Mouse (Mus musculus) bone marrow, adult 2 months (tissue): ENCODE results near the gene Olfr38. TPM values are rescaled to one million over a fixed set of nuclear protein-coding genes. Genes with fewer than 3 reads are reported as not detected.

Source experiments
- H3K27ac ChIP-seq: fragments of 200-500 bp; 2 replicates; pipeline ENCODE4 v1.5.1; 2012; ENCODE audit warnings: low read depth, mild to moderate bottlenecking, control low read depth, inconsistent platforms, low read length; ENCODE audit not compliant: control insufficient read depth, poor library complexity, insufficient read depth
- H3K4me1 ChIP-seq: fragments of 200-500 bp; 2 replicates; pipeline ENCODE4 v1.6.1; 2011; ENCODE audit warnings: low read length; ENCODE audit not compliant: control insufficient read depth, insufficient read depth
- H3K4me3 ChIP-seq: fragments of 200-500 bp; replicated peaks from 2 replicates; pipeline ENCODE3; 2011; ENCODE audit warnings: mild to moderate bottlenecking, low read depth, low read length, control low read depth; ENCODE audit not compliant: control insufficient read depth
- CTCF ChIP-seq: fragments of 200-500 bp; IDR thresholded peaks from 2 replicates; pipeline ENCODE4 v1.5.1; 2011; ENCODE audit warnings: low read length, control low read depth; ENCODE audit not compliant: control insufficient read depth, insufficient read depth
- POLR2A ChIP-seq: fragments of 200-500 bp; IDR thresholded peaks from 2 replicates; pipeline ENCODE4 v1.6.1; 2011; ENCODE audit warnings: low read depth, mild to moderate bottlenecking, control low read depth, low read length, borderline replicate concordance; ENCODE audit not compliant: control insufficient read depth
- WGBS: fragments of 180-500 bp; shearing (Covaris S2); methylation state at CpG from one replicate; pipeline ENCODE4 v1.1.7; 2018; 5-methylcytosine and 5-hydroxymethylcytosine counted together
- polyA plus RNA-seq: library from polyadenylated mRNA; stranded (reverse); fragments of >200 nt; gene quantifications from 2 replicates; pipeline ENCODE4 v1.2.4, GENCODE M21; 2011; ENCODE audit warnings: low replicate concordance; ENCODE audit not compliant: missing spikeins, insufficient read depth, insufficient read length

The Olfr38 gene
- polyA plus RNA-seq, 1 experiment, result not detected

DNA sequence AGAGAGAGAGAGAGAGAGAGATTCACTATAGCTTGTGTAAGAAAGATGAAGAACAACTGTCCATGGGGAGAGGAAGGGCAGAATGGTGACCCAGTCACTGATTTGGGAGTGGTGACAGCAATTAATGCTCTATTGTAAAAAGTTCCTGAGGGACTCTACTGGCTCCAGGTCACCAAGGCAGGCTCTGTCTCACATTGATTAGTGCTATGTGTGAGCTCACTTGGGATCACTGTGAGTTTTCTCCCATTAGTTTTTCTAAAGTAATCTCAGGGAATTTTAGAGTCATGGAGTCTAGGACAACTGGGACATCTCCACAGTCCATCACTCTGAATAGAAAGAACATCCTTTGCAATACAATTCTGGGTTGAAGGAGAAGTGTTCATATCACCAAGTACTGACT is 28.6 kb downstream of the Olfr38 start, which contains the start of gene Olfr452:
Gene Olfr452, plus strand, starts transcription at position 301 of the 400 bp plus-strand sequence.
- H3K4me3 ChIP-seq, result no peak within 1 kb of the TSS
- TF ChIP-seq POLR2A (no peak), CTCF (no peak)
- H3K27ac ChIP-seq, result no peak within 1 kb of the TSS
- H3K4me1 ChIP-seq, result no peaks in the 10 kb centered on the region

GRCm38 (mm10) chr6:42790247-42790948 is 34.2 kb downstream of the Olfr38 start:
- WGBS, result 50% methylated on average over 4 of the region's 4 CpGs
- TF ChIP-seq CTCF, result no peak
- no peak for TF ChIP-seq POLR2A
- Histone ChIP-seq H3K27ac (no peak overlapping the region), H3K4me1 (no peaks in the 10 kb centered on the region), H3K4me3 (no peak overlapping the region)

DNA sequence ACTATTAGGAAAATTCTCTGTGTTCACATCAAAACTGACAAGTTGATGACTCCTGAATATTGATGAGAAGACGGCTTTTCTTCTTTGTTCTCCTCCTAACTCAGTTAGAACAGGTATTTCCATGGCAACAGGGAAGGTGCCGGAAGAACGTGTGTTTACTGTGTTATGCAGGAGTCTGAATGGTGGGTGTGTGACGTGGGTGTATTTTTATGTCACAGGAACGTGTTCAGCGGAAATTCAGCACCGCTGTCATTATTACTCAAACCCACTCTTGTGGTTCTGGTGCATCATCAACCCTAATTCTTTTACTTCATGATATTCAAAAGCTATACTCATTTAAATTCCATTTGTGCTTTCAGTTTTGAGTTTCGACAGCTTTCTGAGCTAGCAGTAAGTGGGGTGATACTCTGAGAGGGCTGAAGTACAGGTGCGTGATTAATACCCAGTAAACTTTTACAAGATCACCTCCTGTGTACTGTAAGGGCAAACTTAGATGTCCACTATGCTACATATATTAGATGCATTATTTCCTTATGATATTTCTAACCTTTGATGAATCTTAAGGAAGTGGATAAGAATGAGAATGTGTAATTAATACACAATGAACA is 34.8 kb downstream of the Olfr38 start:
- WGBS, result 75% methylated on average over 9 of the region's 9 CpGs
- TF ChIP-seq CTCF, result no peak
- TF ChIP-seq POLR2A, result no peak
- H3K27ac ChIP-seq, result no peak overlapping the region
- H3K4me3 ChIP-seq, result no peak overlapping the region
- H3K4me1 ChIP-seq, result no peaks in the 10 kb centered on the region

GRCm38 (mm10) chr6:42794982-42795381 is 38.8 kb downstream of the Olfr38 start:
- H3K4me3 ChIP-seq, result no peak overlapping the region
- H3K27ac ChIP-seq, result no peak overlapping the region
- no peaks in the 10 kb centered on the region for H3K4me1 ChIP-seq
- TF ChIP-seq POLR2A (no peak), CTCF (no peak)
- 77% methylated on average over 3 of the region's 3 CpGs for WGBS

DNA sequence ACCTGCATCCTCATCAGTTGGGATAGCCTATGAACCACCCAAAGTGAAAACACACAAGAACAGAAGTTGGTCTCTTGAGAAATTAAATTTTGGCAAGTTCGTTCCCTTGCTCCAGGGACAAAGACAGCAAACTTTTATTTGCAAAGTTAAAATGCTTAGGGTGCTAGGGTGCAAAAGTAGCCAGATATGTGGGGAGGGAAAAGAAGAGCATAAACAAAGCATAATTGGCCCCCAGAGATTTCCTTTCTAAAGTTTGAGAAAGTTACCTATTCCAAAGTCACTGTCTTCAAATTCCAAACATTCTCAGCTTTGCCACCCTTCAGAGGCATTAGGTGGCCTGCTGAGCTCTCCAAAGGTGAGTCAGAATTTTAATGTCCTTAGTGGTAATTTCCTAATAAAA is 55.4 kb downstream of the Olfr38 start, which contains the start of gene Olfr450:
Gene Olfr450, plus strand, starts transcription at position 301 of the 400 bp plus-strand sequence.
- Histone ChIP-seq H3K4me1 (no peaks in the 10 kb centered on the region), H3K27ac (no peak within 1 kb of the TSS), H3K4me3 (no peak within 1 kb of the TSS)
- no peak for TF ChIP-seq POLR2A
- TF ChIP-seq CTCF, result no peak
- 76% methylated on average over 1 of the region's 1 CpGs for WGBS

Other genes starting within 250 kb of the Olfr38 start
- gene Olfr455, start 208.8 kb upstream of the Olfr38 start, polyA plus RNA-seq, result not detected in 2 replicates
- not detected in 2 replicates for gene Tcaf3, start 158.7 kb upstream of the Olfr38 start, polyA plus RNA-seq
- 1.00 TPM in 1 of 2 replicates, not detected in the other for gene Tcaf2, start 111.2 kb upstream of the Olfr38 start, polyA plus RNA-seq
- gene Tcaf1, start 46.3 kb upstream of the Olfr38 start, polyA plus RNA-seq, result 0.36 and 1.2 TPM in 2 replicates
- not detected in 2 replicates for gene Olfr453, start 17.0 kb upstream of the Olfr38 start, polyA plus RNA-seq
- gene Olfr452, start 28.7 kb downstream of the Olfr38 start, polyA plus RNA-seq, result not detected in 2 replicates
- gene Olfr450, start 55.5 kb downstream of the Olfr38 start, polyA plus RNA-seq, result not detected in 2 replicates
- gene Olfr449, start 78.0 kb downstream of the Olfr38 start, polyA plus RNA-seq, result not detected in 2 replicates
- not detected in 2 replicates for gene Olfr448, start 134.0 kb downstream of the Olfr38 start, polyA plus RNA-seq
- not detected in 2 replicates for gene Olfr447, start 152.5 kb downstream of the Olfr38 start, polyA plus RNA-seq
- not detected in 2 replicates for gene Olfr446, start 165.0 kb downstream of the Olfr38 start, polyA plus RNA-seq
- gene Olfr444, start 192.7 kb downstream of the Olfr38 start, polyA plus RNA-seq, result not detected in 2 replicates